Mouse (Mus musculus): ENCODE data around the gene Uxs1. TPM values are rescaled to one million over a fixed set of nuclear protein-coding genes. Genes with fewer than 3 reads are reported as not detected.
A peak's percentile ranks its signal among the peaks of the same experiment; 100 is the strongest.

Gene Uxs1
- total RNA-seq (2021): 10 to 100 TPM; 11.7 to 15.6 TPM
- long read RNA-seq, experiment 1, full-length matches to known transcripts: 3 of 9 reads
- long read RNA-seq, experiment 1, partial matches to known transcripts: 2 of 9 reads
- long read RNA-seq, experiment 1, other reads (novel, unspliced or antisense): 4 of 9 reads
- long read RNA-seq, experiment 2, full-length matches to known transcripts: 6 of 7 reads
- long read RNA-seq, experiment 2, partial matches to known transcripts: 0 of 7 reads
- long read RNA-seq, experiment 2, other reads (novel, unspliced or antisense): 1 of 7 reads

DNA sequence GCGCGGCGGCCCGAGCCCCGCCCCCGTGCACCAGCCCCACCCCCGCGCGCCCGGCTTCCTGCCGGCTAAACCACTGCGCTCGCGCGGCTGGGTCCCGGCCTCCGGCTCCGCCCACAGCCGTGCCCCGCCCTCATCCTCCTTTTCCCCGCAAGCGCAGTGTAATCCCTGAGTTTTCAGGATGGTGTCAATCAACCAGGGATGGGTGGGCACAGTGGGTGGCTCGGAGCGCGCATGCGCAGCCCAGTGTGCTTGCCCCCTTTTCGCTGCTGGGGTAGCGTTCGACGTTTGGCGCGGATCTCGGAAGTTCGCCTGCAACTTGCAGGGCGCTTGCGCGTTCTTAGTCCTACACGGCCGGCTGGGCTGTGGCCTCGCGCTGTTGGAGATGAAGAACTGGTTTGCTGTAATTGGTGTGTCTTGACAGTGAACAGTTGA lies at the start of gene Uxs1:
Gene Uxs1 (minus strand): TSS at position 38 of the 432 bp plus-strand sequence.
- DNase-seq: peak; percentile 98

DNA sequence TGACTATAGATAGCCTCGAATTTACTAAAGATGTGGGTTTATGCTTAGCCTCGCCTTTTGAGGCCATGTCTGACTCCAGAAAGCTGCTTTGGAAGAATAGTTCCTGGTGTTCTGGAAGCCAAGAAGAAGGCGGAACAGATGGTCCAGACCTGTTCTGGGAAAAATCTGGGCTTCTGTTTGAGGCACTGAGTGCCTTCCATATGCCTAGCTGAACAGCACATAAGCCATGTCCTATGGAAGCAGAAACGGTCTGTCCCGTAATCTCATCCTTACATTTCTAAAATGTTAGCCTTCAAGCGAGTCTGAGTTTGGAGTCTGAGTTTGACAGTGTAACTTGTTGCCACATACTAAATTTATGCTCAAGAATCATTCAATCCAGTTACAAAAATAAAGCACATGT lies 49.6 kb upstream of the Uxs1 start:
- no peak for DNase-seq

DNA sequence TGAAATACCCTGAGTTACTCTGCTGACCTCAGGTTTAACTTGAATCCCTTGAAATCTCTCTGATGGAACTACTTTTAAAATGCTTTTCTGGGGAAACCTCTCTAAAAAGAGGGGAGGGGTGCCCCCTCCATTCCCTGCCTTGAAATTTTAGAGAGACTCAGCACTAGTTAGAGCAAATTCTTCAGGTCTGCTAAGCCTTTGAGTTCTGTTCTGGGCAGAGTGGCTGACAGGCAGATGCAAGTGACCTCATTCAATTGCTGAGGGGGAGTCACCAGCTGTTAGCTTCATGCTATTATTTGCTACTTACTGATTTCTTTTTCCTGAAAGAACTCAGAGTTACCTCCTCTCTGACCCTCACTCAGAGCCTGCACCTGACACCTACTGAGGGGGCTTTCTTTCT lies 43.5 kb upstream of the Uxs1 start:
- DNase-seq: no peak

DNA sequence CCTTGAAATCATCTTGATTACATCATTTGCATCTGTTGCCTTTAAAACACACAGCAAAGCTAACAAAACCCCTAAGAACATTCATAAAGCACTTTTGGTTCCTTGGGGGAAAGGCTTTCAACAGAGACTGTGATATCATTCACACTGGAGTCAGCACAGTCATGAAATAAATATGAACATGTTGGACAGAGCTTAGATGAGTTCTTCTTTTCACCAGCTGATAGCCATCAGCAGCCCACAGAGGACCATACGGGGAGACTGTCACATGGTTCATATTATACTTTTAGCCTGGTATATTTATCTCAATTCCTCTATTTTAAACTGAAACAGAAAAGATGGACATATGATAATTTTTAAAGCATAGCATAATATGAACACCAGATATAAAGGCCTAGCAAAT lies 40.9 kb upstream of the Uxs1 start:
- DNase-seq: no peak

DNA sequence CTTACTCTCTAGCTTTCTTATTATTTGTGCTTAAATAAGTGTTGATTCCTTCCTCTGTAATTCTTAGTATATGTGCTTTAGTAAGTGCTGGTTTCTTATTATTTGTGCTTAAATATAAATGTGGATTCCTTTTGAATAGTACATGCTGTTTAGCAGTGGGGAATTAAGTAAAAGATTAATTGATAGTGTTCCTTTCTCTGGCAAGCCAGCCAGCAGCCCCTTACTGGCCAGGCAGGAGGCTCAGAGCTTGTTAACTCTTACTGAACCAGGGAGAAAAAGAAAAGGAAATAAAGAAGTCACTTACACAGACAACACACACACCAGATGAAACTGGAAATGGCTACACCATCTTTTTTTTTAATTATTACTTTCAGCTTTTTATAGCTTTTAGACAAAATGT lies 37.2 kb upstream of the Uxs1 start:
- no peak for DNase-seq

DNA sequence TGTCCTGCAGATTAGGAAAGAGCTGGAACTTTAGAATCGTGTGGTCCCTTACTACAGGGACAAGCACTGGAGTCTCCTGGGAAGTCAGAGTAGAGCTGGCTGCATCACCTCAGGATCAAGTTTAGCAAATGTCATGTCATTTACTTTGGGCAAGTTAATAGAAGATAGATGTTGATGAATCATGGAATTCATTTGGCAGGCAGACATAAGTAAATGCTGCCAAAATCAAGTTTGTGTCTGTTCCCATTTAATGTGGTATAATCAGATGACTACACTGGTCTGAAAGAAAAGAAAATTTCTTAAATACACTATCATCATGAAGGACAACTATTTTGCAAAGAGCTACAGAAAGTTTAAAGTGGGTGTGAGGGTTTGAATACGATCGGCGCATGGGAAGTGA lies 35.0 kb upstream of the Uxs1 start:
- no peak for DNase-seq

DNA sequence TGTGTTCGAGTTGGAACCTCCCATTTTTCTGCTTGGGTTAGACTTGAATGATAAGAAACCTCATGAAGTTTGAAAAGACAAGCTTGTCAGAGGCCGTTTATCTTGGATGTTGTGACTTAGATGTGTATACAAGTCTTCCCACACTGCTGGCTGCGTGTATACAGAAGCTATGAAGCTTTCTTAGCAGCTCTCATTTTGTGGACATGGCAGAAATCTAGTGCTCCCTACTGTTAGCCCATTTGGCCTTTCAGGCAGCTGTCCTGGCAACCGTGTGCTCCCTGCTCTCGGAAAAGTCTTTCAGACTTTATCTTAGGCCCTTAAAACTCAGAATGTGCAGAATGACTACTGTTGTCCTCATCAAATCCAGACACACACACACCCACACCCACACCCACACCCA lies 31.4 kb upstream of the Uxs1 start:
- no peak for DNase-seq

DNA sequence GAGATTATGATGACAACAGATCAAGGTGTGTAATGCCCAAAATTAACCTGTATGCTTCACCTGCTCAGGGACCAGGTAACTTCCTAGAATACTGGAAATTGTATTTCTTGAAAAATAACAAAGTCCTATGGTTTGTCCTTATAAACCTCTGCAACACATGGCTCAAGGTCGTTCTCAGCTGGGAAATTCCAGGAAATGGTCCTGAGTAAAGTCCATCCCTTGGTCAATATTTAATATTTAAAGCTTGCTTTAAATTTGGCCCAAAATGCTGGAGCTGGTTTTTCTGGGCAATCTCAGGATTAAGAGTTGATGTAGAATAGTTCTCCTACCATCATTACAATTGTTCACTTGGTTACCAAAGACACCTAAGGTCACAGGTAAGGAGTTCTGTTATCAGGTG lies 30.1 kb upstream of the Uxs1 start:
- no peak for DNase-seq

DNA sequence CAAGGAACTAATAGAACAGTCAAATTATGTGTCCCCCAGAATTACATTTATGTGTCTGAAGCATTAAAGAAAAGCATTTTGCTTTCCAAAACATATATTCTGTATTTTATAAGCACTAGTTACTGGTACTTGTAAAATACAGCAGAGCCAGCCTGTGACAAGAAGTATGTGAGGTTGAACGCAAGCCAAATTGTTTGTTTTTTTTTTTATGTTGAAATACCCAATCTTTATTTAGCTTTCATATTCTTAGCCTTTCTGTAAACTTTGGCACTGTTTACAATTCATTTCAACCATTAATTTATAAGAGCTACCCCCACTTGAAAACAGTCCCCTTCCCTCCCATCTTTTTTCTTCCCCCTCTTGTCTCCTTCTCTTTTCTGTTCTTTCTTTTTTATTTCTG lies 28.0 kb upstream of the Uxs1 start:
- DNase-seq: no peak

DNA sequence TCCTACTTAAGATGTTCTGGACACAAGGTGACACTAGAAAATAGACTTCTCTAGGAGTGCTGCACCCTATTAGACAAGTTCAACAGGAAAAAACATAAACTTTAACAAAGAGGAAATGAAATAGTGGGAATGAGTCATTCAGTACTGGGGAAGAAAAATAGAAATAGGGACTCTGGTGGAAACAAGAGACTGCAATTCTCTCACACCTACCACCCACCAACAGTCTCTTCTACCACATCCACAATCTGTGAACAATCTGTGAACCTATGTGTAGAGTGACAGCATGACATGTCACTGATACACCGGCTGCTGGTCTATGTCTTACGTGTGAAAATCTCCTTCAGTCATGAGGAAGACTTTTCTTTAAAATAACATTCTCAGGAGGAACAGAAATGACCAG lies 15.8 kb upstream of the Uxs1 start:
- no peak for DNase-seq

DNA sequence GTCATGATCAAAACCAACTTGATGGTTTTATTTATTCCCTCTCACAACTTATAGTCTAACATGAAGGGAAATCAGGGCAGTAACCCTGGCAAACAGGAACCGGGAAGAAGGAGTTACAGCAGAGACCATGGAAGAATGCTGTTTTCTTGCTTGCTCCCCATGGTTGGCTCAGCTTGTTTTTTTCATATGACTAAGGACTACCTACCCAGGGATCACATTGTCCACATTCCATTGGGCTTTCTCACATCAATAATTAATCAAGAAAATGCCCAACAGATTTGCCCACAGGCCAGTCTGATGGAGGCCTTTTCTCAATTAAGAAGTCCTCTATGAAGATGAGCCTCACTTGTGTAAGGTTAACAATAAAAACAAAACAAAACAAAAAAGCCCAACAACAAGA lies 9.6 kb upstream of the Uxs1 start:
- no peak for DNase-seq

DNA sequence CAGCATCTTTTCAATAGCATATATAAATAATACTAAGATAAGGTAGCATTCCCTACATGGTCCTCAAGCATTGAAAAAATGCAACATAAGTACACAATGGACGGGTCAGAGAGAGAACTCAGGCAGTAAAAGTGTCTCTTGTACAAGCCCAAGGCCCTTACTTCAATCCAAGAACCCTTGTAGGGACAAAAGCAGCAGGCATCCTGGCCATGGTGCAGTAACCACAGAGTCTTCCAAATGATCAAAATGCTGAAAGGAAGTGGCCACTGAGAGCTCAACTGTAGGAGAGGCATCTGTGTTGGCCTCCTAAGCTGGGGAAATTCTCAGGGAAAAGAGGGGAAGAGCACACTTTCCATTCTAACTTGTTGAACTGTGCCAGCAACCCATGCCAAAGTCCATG lies 2.5 kb upstream of the Uxs1 start:
- no peak for DNase-seq

DNA sequence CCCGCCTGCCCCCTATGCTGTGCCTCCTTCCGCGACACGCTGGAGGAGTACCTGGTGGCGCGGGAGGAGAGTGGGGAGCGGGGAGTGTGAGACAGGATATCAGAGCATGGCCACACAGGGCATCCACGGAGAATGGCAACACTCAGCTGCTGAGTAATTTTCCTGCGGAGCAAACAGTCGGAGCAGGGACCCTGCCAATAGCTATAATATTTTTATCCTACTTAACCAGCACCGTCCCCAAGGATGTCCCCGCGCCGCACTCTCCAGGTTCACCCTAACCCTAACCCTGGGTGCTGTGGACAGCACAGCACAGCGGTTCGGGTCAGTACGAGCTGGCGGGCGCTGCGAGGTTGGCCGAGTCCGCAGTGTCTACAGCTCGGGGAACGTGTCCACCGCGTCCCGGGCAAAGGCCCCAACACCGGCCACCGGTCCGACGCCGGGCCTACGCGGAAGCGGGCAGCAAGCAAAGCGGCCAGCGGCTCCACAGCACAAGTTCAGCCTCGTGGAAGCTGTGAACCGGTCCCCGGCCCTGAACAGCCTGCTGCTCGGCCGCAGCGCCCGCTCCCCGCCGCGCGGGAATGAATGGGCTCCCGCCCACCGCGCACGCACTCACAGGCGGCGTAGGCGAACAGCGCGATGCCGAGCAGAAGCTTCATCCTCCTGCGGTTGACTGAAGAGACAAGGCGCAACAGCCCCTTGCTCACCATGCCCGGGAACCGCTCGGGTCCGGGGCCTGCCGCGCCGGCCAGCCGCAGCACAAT lies 418 bp downstream of the Uxs1 start:
- DNase-seq: peak; percentile 58

DNA sequence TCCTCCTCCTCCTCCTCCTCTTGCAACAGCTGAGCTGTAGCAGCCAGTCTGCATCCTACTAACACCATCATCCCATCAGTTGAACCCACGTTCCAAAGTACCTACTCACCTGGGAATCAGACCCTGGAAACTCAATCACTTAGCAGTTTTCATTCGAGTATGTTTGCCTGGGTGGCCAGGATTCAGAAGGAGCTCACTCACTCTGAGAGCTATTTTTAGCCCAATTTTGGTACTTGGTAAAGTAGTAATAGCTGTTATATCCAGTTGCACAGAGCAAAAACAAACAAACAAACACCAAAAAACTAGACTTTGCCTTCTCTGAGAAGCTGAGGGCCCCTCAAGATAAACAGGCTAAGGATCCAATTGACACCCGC lies 985 bp downstream of the Uxs1 start:
- no peak for DNase-seq

DNA sequence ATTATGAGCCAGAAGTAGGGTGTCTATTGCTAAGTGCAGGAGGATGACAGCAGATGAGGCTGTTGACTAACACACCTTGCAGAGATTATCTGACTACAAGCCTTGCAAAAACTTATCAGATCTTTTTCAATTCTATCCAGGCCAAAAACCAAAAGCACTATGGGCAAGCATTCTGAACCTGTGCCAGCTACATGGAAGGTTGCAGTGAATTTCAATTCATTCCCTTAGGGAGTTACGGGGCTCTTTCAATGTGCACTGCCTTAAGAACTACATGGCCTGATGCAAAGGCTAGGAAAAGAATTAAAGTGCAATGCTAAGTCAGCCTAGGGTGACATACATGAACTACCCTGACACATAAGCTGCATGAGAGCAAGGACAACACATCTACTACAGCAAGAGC lies 4.2 kb downstream of the Uxs1 start:
- no peak for DNase-seq

DNA sequence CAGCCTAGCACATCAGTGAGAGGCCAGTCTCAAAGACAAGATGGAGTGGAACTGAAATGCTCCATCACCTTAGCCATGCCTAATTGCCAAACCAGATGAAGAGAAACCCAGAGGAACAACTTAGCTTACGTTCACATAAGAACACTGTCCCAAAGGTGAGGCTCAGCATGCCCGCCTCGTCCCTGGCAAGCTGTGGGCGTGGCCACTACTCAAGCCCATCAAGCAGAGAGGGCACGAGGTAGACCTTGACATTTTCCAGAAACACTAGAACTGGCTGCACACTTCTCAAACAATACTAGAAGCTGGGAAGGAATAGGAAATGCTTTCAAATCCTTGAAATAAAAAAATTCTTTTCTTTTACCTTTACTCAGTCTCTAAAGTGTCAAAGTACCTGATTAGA lies 5.0 kb downstream of the Uxs1 start:
- DNase-seq: no peak

DNA sequence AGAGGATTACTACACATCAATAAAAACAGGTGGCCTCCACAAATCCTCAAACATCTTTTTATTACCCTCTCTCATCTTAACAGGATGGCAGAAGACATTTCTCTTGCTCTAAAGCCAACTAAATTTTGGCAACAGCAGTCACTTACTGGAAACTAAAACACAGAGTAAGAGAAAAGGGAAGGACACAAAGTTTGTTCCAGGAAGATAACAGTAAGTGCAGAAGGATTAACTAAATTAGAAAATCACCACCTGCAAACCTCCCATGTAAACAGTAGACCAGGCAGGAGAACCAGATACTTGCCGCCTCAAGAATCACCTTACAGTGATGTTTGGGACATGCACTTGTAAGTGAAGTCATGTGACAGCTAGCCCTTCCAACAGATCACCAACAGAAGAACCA lies 5.8 kb downstream of the Uxs1 start:
- no peak for DNase-seq

DNA sequence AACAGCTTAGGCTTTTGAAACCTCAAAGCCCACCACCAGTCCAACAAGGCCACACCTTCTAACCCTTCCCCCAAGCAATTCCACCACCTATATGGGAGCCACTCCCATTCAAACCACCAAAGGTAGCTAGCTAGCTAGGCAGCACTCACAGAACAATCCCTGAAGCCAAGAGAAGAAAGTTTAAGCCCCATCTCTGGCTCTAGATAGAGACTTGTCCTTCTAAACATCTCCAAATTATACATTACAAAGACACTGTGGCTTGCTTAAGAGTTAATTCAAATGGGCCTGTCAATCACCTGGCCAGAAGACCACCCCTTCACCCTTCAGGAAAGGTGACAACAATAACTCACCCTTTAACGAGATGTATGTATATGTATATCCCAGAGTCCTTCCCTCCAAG lies 7.0 kb downstream of the Uxs1 start:
- DNase-seq: no peak

DNA sequence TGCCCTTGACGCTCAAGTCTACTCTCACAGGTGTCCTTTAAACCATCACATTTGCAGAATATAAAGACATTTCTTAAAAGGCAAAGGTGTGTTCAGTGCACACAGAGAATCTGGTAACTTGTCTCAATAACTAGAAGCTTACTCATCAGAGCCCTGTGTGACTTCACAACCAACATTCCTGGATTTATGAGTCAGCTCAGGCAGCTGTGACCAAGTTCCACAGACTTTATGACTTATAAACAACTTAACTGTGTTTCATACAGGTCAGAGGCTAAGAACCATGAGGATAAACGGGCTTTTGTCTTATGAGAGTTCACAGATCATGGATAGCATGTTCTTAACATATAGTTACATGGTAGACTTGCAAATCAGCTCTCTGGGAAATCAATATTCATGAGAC lies 8.5 kb downstream of the Uxs1 start:
- DNase-seq: no peak

DNA sequence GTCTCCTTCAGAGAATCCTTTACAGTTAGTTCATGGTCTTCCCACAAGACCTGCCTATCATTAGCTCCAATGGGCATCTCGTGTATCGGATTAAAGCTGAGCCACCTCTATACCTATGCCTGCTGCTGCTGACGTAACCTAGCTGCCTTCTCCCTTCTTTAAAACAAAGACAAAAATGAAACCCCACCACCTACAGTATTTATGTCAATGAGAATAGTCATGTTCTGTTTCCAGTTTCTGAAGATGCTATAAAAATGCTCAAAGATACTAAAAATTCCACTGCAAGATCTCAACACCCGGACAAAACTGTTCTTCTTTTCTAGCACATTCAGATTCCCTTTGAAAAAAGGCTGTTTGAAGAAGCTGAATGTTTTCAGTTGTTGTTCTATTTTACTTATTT lies 9.2 kb downstream of the Uxs1 start:
- no peak for DNase-seq

DNA sequence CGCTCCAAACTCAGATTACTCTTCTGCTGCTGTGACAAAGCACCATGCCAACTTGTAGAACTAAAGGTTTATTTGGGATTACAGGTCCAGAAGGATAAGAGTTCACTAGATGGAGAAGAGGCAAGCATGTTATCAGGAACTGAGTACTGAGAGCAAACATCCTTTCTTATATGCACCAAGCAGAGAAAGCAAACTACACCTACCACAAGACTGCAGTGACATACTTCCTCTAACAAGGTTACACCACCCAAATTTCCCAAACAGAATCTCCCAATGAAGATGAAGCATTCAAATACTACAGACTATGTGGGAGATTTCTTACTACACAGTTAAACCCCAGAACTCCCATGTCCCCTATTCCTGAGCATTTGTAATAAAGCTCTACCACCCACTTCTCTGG lies 15.8 kb downstream of the Uxs1 start:
- DNase-seq: no peak

DNA sequence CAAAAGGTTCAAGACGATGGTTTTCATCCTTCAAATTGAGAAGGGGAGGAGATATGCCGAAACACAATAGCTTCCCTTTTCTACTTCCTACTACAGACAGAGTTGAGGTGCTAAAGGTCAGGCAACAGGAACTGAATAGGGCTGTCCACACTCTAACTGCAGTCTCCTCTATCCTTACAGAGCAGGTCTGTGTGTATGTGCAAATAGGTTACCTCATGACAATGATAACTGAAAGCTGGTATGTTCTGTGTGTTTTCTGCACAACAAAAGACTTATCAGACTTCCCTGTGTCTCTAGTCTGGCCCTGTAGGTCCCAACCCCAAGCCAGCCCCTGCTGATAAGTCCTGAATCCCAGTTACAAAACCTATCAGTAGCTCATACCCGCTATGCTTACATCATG lies 16.5 kb downstream of the Uxs1 start:
- no peak for DNase-seq

DNA sequence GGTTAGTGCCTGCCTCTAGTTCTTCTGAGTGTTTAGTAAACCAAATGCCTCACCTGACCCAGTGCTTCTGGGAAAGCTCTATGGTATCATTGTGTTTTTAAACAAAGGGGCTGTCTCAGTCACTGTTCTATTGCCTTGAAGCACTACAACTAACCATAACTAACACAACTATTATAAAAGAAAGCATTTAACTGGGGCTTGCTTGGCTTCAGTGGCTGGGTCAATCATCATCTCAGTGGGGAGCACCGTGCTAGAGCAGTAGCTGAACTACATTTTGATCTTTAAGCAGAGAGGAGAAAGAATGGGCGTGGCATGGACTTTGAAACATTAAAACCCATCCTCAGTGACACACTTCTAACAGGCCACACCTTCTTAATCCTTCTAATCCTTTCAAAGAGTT lies 18.2 kb downstream of the Uxs1 start:
- DNase-seq: no peak

DNA sequence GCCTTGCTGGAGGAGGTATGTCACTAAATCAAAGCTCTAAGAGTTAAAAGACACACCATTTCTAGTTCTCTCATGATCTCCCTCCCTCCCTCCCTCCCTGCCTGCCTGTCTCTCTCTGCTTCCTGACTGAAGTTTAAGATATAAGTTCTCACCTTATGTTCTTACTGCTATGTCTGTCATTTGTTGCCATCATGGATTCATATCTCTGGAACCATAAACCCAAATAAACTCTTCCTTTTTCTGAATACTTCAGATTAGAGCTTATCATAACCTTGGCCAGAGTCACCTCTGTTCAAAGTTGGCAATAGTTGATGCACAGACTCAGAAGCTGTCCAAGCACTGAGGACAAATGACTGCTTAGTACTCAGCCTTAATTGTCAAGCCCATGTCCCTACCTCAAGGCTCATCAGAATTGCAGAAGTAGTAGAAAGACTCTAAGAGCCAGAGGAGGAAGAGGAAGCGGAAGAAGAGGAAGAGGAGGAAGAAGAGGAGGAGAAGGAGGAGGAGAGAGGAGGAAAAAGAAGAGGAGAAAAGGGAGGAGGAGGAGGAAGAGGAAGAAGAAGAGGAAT lies 23.6 kb downstream of the Uxs1 start:
- DNase-seq: no peak

All from gastrocnemius, postnatal 25 days (tissue).